Mouse (Mus musculus): ENCODE data around the gene Rgs5. TPM values are rescaled to one million over a fixed set of nuclear protein-coding genes. Genes with fewer than 3 reads are reported as not detected.

The Rgs5 gene
- total RNA-seq (2021), result 100 to 1,000 TPM; 137 to 139 TPM
- long read RNA-seq, experiment 1, full-length matches to known transcripts, result 89 of 116 reads
- long read RNA-seq, experiment 1, partial matches to known transcripts, result 8 of 116 reads
- long read RNA-seq, experiment 1, other reads (novel, unspliced or antisense), result 19 of 116 reads
- long read RNA-seq, experiment 2, full-length matches to known transcripts, result 101 of 108 reads
- long read RNA-seq, experiment 2, partial matches to known transcripts, result 0 of 108 reads
- long read RNA-seq, experiment 2, other reads (novel, unspliced or antisense), result 7 of 108 reads

DNA sequence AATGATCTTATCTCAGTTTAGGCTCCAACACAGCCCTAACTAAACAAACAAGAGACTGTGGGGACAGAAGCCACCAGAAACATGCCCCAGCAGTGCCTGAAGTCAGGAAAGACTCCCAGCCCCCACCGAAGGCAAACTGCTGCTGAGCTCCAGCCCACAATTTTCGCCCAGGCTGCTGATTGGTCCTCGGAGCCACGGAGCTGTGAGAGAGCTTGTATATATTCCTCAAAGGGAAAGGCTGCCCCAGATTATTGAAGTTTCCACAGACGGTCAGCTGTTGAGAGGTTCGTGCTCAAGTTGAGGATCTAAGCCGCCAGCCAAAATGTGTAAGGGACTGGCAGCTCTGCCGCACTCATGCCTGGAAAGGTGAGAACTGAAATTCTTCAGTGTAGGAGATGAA, at the start of gene Rgs5:
Rgs5 (plus strand) TSS at position 246 of the 400 bp plus-strand sequence.
- DNase-seq, result peak; percentile 21

DNA sequence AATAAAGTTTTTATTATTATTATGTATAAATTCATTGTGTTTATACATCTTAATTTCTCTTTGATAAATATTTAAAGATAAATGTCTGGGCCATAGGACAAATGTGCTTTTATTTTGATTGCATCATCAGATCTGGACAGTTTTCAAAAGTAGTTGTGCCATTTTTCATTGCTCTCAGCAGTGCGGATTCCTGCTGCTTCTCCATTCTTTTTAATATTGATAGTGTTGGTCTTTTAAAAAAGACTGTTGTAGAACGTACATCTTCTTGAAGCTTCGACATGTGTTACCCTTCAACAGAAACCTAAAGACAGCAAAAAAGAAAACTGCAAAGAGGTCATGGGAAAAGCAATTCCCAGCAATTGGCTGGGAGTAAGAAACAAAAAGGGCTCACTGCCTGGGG, 49.1 kb upstream of the Rgs5 start:
- no peak for DNase-seq

DNA sequence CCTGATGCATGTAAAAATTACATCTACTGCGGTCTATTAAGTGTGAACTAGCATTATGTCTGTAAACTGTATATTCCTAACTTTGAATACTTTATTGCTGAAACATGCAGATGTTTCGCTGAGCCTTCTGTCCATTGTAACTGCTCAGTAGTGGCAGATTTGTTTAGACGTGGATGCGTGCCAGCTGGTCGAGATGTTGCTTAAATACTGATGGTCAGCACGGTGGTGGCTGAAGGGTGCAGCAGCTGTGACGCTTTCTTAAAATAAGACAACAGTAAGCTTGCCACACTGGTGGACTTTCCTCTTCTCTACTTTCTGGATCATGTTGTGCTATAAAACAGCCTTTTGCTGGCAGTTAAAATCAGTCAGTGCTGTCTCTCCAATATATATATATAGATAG, 25.6 kb upstream of the Rgs5 start:
- no peak for DNase-seq

DNA sequence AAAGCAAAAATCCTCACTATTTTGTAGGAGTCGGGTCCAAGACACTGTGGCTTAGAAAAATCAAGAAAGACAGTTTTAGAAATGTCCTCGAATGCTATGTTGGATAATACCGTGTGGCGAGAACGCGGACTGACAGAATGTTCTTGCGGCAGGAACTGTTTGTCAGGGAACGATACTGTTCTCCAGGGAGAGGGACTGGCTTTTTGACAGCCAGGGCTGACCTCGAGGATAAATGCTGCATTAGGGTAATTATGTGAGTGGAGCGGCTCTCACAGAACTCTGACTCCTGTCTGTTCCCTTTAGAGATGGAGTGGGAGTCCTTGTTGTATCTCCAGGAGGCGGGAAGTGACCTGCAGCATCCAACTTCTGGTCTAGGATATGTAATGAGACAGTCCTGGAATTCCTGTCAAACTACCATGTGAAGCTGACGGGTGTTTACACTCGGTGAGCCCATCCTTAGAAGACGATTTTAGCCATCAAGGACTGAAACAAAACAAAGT, 18.0 kb upstream of the Rgs5 start:
- no peak for DNase-seq

DNA sequence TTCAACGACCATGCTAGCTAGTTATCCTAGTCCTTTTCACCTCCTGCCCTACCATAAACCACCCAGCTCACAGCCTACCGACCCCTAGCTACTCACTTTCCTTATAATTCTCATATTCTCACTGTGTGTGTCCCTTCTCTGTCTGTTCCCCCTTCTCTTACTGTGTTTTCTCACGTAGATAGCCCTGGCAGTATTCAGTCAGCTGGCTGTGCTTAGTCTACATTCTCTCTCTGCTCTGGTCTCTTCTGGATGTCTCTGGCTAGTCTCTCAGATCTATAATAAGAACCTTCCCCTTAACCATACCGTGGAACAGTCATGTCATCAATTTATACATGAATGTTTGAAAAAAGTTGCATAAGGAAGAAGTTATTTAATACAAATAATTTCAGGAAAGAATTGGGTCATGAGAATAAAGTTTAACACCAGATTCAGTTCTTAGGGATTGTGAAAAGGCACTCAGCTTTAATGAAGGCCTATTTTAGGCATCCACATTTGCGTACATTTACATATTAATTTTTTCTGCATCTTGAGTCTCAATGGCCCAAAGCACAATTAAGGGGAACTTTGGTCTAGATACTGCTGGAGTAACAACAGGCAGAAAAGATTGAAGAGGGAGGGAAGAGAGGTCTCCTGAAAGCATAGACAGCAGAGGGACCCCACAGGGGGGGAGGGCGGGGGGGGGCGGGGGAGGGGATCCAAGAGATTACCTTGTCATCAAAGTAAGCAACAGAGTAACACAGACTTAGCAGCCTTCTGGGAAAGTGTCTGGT, 10.2 kb upstream of the Rgs5 start:
- no peak for DNase-seq

DNA sequence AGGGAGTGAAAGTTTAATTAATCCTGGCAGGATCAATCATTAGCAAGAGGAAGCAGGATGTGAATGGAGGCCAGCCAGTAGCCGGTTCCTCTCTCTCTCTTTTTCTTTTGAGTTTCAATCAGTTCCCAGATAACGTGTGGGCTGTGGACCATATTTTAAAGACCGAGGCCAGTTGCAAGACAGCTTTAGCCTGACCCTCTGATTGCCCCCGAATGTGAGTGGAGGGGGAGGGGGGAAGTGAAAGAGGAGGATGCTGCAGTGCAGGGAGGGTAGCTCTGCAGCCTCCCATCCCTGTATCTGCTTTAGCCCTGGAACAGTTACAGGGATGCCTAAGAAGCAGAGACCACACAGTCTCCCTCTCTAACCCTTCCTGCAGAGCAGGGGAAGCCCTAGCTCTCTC, 4.2 kb downstream of the Rgs5 start:
- no peak for DNase-seq

DNA sequence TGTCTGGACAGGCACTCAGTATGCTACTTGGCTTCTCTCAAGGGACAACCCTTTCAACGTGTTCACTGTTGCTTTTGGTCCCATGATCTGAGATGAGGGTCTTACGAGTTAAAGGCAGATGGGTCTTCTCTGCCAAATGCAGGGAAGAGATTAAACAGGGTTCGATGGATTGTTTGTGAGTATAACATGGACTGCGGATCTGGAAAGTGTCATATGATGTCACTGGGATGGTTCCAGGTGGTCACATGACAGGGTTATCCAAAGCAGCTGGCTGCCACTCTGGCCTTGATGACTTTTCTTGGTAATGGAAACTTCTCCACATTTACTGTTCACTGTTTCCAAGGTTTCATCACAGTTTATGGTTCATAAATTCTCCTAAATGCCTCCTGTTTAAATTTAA, 12.0 kb downstream of the Rgs5 start:
- DNase-seq, result no peak

DNA sequence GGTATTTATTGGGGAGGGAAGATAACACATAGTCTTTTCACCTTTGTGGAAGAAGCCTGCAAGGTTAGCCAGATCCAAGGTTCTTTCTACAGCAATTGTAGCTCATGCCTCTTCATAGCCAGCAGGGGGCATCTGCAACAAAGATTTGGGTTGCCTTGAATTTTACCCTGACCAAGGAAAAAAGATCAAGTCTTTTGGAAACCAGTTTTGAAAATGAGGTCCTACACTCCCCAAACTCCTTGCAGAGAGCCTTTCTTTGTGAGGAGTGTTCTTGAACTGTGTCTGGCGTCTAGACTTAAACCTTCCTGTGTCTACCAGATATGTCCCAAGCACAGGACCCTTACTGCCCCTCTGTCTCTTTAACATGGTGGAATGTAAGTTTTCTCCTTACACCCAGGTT, 15.4 kb downstream of the Rgs5 start:
- DNase-seq, result peak; percentile 42

DNA sequence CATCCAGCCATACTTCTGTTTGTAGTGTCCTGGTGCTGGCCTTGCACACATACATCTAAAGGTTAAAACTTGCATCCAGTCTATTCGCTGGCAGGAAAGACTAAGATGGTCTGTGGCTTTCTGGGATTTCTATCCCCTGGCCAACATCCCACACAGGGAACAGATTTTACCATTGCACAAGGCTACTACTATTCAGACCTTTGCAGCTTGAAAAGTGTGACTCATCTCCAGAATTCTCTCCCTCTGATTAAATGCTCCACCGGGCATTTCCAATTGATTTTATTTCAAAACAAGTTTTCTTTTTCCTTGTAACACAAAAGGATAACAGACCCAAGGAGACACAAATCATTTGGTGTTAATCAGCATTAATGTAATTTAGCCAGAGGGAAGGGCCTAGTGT, 16.5 kb downstream of the Rgs5 start:
- DNase-seq, result no peak

DNA sequence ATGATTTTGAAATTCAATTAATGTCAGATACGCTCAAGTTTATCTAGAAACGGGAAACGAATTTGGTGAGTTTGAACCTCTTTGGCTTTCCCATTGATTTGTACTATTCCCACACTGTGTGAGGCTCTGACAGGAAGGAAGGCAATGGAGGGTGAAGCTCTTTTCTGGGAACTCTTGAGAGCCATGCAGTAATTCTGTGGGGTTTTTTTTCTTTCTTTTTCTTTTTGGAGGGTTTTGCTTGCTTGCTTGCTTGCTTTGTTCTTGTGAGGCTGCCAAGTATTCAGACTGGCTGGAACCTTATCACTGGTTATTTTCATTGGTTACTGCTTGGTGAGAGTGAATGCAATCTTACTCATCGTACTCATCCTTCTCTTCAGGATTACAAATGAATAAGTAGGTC, 17.0 kb downstream of the Rgs5 start:
- no peak for DNase-seq

DNA sequence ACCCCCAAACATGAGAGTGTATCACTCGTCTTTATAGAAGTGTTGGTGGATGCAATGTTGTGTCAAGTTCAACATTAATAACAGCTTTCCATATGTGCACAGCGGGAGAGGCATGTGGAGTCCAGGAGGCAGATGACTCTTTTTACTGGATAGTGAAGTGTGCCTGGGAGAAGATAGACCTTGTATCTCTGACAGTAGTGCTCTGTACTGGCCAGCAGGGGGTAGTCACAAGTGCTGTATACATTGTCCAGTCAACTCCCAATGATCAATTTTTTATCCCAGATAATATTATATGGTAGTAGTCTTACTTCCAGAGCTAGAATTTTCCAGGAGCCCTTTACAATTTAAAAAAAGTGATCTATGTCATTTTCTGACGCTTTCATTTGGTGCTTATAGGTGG, 18.8 kb downstream of the Rgs5 start:
- peak; percentile 18 for DNase-seq

DNA sequence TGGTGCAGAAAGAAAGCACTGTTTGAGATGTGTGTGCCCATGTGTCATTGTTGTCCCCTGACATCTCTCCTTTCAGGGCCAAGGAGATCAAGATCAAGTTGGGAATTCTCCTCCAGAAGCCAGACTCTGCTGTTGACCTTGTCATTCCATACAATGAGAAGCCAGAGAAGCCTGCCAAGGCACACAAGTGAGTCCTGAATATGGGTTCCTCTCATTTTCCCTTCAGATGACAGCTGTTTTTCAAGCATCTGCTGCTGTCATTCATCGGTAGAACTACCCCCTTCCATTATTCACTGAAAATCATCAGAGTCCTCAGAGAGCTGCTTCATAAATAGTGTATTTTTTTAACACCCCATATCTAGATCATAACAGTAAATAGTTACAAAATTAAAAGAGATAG, 21.4 kb downstream of the Rgs5 start:
- no peak for DNase-seq

DNA sequence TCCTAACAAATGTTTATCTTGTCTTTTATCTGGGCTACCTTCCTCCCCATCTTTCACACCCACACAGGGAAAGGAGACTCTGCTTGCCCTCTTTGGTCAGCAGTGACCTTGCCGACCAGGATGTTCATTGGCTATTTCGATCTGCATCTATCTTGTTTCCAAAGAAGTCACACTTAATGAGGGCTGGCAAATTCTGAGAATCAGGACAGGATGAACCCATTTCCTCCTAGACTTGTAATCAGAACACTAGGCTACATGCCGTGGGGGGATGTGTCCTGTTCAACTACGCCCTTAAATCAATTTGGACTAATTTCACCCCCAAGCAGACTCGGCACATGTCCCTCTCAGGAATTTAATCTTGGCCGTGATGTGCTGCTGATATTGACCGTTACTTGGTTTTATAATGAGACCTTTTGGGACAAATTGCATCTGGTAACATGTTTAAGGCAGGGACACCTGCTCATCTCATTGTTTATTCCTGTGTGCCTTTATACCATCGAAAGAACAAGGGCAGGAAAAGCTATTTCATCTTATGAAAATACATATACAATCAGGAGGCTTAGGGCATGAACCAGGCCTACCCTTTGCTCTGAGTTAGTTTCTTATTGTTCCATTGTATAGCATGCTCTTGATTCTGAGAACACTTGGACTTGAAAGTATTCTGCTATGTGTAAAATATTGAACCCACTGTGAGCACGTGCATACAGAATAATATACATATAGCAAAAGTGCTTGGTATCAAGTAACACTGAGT, 25.3 kb downstream of the Rgs5 start:
- no peak for DNase-seq

DNA sequence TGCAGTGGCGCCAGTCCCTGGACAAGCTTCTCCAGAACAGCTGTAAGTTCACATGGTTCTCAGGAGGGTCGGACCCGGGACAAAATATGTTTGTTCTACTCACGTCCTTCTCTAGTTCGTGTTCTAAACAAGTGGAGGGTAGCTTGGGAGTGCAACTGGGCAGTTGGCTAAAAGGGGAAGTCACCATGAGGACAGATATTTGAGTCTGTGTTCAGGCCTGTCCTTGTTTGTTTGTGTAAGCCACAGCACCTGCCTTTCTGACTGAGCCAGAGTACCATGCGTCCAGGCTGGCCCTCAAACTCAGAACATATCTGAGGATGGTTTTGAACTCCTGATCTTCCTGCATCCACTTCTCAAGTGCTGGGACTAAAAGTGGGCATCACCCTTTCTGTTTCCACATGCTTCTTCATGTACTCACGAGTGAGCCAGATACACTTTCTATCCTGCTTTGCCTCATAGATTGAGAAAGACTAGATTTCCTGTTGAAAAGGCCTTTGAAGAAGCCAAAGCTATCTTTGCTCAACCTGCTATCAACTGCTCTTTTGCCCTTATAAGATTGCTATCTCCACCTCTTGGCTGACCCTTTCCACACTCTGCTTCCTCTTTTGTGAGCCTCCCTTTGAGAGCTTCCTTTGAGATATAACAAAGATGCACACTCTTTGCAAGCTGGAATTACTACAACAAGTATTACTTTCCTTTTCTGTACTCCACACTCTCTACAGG, 27.6 kb downstream of the Rgs5 start:
- DNase-seq, result no peak

DNA sequence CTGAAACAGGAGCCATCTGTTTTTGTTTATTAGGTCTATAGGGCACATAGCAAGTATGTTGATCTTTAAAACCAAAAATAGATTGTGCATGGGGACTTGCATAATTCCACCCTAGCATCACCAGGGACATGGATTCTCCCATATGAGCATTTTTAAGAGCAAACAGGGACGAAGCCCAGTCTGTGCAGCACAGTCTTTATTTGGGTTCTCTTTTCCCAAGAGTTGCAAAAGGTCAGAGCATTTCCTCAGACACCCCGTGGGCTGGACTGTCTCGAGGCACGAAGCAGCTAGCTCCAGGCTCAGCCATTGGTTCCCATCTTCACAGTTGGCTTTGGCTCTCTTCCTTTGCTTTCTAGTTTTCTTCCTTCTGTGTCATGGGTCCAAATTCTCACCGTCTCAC, 30.0 kb downstream of the Rgs5 start:
- DNase-seq, result no peak

DNA sequence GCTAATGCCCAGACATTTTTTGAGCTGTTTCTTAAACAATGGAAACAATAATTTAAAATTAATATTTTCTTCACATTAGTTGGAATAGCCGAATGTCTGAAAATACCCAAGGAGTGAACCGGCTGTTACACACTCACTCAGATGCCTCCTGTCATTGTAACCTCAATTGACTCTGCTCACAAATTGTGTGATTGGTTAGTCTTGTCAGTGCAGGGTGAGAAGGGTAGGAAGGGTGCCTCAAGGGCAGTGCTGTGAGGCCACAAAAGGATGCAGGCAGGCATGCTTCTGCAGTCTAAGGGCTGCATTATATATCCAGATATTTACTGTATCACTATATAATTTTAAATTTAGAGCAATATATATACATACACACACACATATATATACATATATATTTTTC, 37.7 kb downstream of the Rgs5 start:
- DNase-seq, result no peak

DNA sequence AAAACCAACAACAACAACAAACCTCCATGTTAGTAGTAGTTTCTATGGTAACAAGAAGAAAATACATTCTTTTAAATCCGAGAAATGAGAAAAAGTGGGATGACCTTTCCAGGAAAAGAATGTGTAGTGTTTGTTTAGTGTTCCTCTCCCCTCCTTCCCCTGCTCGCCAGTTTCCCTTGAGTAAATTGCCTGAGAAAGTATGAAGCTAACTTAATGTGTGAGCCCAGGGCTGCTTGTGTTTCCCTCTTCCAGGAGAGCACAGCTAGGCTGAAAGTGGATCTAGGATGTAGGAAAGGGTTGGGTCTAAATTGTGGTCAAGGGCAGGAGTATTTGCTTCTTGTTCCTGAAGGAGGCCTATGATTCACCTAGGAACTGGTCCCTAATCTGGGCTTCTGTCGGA, 38.2 kb downstream of the Rgs5 start:
- no peak for DNase-seq

DNA sequence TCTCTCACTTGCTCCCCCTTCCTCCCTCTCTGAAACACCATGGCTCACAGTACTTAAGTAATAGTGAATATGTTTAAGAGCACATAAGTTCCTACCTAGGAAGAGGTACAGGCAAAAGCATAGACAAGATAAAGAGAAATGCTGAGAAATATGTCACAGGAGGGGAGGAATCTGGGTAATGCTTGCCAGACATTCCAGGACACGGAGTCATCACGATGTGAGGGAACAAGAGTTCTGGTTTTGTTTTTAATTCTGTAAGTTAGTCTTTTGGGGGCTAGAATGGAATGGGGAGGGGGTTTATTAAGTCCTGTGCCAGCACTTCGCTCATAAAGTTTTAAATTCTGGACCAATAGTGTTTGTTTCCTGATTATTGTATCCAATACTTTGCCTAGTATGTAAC, 40.1 kb downstream of the Rgs5 start:
- no peak for DNase-seq

DNA sequence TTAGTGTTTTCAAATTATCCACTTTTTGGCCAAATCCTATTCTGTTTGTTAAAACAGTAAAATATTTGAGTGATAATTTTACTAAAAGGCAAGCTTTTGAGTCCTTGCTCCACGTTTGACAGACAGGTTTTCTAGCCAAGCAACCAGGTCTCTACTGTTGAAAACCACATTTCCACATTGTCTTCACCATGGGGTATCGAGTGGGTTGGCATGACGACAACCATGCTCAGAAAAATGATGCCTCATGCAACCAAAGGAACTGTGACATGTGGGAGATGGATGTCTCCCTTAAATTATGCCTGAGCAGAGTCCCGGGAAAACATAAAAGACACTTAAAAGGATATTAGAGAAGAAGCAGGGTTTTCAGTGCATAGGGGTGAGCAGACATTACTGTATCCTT, 41.9 kb downstream of the Rgs5 start:
- DNase-seq, result no peak

DNA sequence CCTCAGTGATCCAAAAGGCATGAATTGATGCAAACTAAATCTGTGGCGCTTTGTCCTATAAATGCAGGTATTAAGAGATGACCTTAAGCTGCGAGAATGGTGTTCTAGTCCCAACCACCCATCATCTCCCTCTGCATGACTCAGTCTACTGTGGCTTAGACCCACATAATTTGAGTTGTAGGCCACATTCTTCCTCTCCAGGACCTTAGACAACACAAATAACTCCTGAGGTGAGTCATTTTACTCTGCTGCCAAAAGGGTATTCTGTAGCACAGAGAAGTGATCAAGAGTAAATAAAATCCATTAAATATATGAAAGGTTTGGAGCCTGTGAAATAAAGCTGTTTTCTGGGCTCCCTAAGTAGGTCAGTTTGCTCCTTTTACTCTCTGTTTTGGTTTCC, 43.9 kb downstream of the Rgs5 start:
- DNase-seq, result no peak

DNA sequence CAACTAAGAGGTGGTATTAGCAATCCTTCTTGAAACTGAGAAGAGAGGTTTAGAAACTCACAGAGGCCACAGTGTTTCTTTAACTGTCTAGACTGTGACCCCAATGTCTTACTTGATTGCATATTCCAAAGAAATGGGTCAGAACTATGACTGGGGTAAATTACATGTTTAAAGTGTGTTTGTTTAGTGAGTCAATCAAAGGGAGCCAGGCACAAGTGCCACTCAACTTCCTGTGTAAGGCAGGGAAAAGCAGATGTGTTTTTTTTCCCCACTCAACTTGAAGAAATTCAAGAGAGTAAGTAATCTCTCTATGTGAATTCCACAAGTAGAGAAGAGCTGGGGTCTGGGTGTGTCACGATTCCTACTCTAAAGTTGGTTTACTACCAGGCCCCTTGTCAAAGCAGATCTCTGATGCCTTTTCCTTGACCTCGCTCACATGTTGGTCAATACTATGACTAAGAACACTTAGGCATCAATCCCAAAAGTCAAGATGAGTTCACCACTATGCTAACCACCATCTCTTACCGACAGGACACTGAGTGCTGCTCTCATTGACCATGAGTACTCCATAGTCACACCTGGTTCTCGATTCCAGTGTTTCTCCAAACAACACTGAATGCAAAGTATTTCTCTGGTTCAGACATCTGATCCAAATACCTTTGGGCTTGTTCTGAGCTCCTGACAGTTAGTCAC, 49.2 kb downstream of the Rgs5 start:
- DNase-seq, result no peak

DNA sequence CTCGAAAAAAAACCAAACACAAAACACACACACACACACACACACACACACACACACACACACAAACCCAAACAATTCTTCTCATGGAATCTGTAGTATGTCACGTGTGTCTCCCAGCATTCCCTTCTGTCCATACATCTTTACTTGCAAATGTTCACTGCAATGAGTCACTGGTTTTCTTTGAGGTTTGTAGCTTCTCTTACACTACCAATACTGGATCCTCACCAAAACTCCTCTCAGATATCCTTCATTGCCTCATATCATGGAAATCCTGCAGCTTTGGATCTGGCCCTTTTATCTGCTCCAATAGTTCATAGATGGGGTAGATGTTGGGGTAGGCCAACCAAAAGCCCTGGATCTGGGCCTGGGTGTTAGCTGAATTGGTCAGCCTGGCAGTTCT, 66.5 kb downstream of the Rgs5 start:
- no peak for DNase-seq

Measured in adrenal gland, postnatal 10 days (tissue).